Mouse (Mus musculus) fat pad, adult 2 months (tissue): ENCODE data around the gene Zmiz2.
"Not testable (repeated sequence)": the region's sequence is repeated elsewhere in the genome, so short reads cannot be mapped to it uniquely, and the experiment has no call there.

Experiments
- DNase-seq: peaks from one replicate; pipeline ENCODE4 v3.0.0-alpha.2; 2011; ENCODE audit warnings: low read depth, low spot score; ENCODE audit errors: extremely low read depth

Gene Zmiz2

GRCm38 (mm10) chr11:6388726-6389413, at the start of gene Zmiz2:
Gene Zmiz2 (plus strand): TSS chr11:6389074.
- DNase-seq, result no peak

- DNase-seq, result no peak
These were observed 42.9 kb upstream of the Zmiz2 start for GRCm38 (mm10) chr11:6345956-6346355.

GRCm38 (mm10) chr11:6346966-6347365, 41.9 kb upstream of the Zmiz2 start:
- no peak for DNase-seq

GRCm38 (mm10) chr11:6348681-6349200, 40.1 kb upstream of the Zmiz2 start:
- DNase-seq, result no peak

GRCm38 (mm10) chr11:6349586-6349985, 39.3 kb upstream of the Zmiz2 start:
- DNase-seq, result no peak

DNA sequence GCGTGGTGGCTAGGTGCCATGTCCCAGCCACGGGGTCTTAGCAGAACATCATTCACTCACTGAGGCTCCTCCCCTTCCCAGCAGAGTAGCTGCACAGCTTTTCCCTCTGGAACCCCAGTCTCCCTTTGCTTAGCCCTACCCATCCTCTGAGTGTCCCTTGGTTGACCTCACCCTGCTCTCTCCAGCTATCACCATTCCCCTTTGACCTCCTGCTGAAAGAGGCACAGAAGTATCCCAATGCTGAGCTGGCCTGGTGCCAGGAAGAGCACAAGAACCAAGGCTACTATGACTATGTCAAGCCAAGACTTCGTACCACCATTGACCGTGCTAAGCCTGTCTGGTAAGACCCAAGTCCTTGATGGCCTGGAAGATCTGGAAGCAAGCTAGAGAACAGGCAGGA, 33.8 kb upstream of the Zmiz2 start:
- no peak for DNase-seq

GRCm38 (mm10) chr11:6364581-6365275, 24.1 kb upstream of the Zmiz2 start:
- DNase-seq, result no peak

DNA sequence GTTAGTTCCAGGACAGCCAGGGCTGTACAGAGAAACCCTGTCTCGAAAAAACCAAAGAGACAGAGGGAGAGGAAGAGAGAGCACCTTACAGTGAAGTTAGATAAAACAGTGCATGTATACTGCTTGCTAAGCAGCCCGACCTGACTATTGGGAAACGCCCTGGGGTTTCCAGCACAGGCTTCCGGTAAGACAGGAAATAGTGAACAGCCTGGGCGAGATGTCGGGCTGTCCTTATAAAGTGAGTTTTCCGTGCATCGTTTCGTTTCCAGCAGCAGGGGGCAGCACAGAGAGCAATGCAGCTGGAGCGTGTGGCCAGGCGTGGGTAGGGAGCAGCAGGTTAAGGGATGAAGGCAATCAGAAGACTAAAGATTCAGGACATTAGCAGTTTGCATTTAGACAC, 23.0 kb upstream of the Zmiz2 start:
- no peak for DNase-seq

GRCm38 (mm10) chr11:6366434-6366833, 22.4 kb upstream of the Zmiz2 start:
- DNase-seq, result no peak

DNA sequence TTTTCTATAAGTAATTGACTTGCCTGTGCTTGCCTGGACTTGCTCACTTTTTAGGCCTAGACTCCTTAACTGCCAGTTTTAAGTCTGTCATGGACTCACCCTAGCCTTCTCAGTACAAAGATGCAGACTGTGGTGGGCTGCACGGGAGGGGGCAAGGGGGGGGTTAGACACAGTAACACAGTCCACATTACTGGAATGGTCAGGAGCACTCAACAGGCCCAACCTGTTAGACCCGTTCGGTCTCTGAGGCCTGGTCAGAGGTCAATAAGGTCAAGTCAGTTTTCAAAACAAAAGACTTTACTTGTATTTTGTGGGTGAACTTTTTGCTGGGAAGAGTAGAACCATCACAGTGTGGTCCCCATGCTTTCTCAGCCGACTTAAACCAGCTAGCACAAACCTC, 21.7 kb upstream of the Zmiz2 start:
- no peak for DNase-seq

DNA sequence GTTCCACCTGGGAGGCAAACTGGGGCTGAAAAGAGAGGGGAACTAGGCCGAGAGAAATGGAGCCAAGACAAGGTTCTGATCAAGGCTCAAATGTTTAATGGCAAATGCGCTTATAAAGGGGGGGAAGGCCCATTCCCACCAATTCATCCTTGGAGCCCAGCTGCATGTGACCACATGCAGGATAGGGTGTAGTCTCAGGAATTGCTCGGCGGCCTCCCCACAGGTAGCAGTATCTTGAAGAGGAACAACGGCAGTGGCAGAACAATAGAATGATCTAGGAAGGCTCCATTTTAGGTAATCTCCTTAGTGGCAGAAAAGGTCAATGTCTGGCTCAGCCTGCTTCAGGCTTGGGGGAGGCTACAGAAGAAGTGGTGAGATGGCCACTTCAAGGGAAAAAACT, 20.9 kb upstream of the Zmiz2 start:
- DNase-seq, result not testable (repeated sequence)

DNA sequence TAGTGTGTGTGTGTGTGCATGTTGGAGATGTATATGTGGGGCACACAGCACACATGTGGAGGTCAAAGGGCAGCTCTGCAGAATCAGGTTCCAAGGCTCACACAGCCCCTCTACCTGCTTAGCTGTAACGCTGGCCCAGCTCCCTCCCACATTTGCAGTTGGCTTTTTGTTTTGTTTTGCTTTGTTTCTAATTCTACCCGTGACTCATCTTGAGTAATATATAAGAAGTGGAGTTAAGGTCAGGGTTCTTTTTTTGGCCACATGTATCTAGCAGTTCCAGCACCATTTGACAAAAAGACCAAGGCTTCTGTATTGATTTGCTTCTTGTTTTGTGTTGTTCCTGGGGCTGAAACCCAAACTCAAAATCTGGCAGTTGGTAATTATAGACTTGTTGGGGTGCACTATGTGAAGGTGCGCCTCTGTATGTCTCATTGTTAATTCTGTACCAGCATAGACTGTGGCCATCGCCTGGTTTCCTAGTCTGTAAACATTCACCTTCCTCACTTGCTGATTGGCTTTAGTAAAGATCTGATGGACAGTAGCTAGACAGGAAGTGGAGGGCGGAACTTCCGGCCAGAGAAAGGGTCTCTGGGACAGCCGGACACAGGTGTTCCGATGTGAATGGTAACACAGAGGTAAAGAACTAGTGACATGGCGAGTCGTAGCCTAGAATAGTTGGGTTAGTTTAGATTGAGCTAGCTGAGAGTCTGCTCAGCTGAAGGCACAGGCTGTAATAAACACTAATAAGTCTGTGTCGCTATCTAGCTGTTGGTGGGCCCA, 17.3 kb upstream of the Zmiz2 start:
- DNase-seq, result no peak

DNA sequence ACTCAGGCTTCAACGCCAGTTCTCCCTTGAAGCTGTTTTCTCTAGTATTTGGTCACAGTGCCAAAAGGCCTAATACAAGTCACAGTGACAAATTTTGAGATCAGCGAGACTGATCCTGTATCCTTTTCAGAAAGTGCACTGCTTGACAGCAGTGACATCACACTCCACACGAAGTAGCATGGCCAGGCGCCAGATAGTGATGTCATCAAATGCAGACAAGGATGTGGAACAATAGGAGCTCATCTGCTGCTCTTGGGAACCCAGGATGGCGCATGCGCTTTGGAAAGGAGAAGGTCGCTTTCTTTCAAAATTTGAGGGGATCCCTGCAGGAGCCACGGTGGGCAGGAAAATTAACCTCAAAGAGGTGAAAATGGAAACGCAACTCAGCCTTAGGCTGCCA, 16.1 kb upstream of the Zmiz2 start:
- DNase-seq, result no peak

DNA sequence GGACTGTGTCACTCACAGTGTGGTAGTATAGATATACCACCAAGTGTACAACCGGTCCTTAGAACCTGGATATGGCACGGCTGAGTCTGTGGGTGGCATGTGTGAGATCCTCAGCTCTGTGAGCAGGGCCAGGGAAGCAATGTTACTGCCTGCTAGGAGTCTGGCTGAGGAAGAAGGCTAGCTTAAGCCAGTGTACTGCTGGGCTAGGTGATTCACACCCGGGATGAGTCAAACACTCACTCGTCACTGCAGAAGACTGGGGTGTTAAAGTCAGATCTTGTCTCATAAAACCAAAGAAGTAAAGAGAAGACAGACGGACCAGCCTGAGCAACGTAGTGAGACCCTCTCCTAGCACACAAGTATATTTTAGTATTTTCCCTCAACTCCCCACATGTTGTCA, 8.0 kb upstream of the Zmiz2 start:
- no peak for DNase-seq

DNA sequence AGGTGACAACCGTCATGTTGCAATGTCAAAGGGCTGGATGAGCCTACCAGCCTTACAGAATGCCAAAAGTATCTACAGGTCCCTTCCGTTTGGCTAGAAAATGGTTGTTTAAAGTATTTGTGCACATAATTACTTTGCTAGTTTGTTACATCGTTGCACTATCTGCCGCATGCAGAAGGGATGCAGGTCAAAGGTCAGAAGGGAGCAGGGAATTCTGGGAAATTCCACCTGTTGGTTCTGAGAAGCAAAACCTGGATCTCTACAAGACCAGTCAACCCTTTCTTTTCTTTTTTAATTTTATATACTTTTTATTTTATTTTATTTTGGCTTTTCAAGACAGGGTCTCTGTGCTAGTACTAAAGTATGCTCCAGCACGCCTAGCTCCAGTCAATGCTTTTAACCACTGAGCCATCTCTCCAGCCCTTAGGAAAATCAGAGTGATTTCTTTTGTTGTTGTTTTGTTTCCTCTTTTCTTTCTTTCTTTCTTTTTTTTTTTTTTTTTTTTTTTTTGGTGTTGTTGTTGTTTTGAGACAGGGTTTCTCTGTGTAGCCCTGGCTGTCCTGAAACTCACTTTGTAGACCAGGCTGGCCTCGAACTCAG, 648 bp upstream of the Zmiz2 start:
- no peak for DNase-seq

GRCm38 (mm10) chr11:6389483-6389921, 628 bp downstream of the Zmiz2 start:
- DNase-seq, result no peak

DNA sequence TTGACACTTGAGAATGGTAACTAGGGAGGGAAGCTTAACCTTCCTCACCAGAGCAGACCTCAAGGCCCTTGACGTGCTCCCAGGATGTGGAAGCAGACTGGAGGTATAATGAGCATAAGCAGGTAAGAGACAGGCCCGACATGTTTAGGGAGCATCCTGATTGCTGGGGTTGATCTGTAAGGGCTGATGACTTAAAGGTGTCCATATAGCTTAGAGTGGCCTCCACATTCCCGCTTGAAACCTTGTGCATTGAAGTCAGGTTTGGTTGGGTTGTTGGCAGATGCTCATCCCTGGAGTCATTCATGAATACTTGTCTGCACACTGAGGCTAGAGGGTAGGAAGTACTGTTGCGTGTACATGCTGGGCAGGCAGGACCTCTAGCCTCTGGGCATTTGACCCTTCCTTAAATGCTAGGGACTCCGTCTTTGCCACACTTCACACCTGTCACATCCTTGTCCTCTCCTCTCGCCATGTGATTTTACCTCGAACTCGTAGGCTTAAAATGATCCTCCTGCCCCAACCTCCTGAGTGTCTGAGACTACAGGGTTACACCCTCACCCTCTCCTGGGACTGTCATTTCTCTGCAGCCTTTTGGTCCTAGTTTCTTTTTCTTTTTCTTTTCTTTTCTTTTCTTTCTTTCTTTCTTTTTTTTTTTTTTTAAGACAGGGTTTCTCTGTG, 1.6 kb downstream of the Zmiz2 start:
- no peak for DNase-seq

- no peak for DNase-seq
These were observed 2.8 kb downstream of the Zmiz2 start for GRCm38 (mm10) chr11:6391516-6392276.

- DNase-seq, result no peak
These were observed 4.0 kb downstream of the Zmiz2 start for GRCm38 (mm10) chr11:6392857-6393256.

DNA sequence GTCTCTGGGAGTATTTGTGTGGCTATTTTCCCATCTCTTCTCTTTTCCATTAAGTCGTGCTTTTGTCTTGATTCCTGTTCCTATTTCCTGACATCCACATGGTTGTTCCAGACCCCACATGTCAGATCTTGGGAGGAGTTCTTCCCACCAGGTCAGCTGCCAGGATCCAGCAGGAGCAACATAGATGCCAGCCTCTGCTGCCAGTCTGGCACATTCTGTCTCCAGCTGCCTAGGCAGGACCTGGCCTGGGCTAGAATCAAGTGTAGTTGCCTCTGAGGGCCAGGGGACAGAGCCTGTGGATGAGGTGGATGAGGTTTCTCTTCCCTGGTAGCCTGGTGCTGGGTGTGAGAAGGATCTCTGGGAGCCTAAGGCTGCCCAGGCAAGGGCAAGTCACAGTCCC, 5.0 kb downstream of the Zmiz2 start:
- no peak for DNase-seq
